Mouse (Mus musculus) urinary bladder, postnatal 25 days (tissue): ENCODE results near the gene Stt3b.
A peak's percentile ranks its signal among the peaks of the same experiment; 100 is the strongest.

ENCODE experiments used
- DNase-seq: peaks from one replicate; pipeline ENCODE4 v3.0.0; 2022; ENCODE audit warnings: low spot score

The Stt3b gene

DNA sequence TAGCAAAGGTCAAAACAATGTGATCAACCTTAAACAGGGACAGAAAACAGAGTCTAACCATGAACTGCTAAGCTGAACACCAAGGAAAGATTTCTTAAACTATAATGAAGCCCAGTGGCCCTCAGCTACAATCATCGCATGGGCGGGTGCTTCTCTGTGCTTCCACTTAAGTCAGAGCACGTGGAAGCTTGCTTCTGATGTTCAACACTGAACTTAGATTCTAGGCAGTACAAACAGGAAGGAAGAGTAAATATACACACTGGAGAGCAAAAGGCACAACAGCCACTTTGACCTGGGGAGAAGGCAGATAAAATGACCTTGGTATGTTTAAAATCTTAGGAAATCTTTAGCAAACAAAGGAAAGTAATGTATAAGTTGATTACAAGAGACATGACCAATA is 38.7 kb downstream of the Stt3b start:
- no peak for DNase-seq

DNA sequence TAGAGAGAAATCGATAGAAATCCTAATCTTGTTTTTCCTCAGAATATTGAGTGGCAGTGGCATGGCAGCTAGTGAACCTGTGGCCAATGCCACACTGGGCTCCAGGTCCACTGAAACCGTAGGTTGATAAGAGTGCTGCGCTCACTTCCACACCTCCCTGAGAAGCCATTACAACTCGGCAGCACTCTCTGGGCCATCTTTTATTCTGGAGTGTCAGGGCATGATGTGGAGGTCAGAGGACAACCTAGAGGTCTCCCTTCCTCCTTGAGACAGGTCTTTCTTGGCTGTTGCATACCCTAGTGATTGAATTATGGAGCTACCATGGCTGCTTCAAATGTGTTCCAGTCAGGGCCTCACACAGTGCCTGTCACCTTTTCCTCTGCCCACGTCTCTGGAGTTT is 48.3 kb downstream of the Stt3b start:
- DNase-seq = no peak

DNA sequence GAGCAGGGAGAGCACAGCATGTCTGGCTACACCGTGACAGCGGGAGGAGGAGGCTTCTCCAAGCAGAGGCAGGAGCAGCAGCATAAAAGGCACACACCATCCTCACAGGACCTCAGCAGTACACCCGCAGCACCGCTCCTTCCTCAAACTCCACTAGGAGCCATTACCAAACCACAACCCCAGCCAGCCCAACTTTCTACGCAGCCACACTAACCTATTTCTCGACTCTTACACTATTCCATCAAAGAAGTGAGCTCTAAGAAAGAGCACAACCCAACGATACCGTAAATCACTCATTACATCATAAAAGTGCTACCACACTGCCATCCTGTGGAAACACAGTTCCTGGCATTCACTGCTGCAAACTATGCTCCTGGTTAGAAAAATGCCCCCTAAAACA is 48.8 kb downstream of the Stt3b start:
- no peak for DNase-seq

DNA sequence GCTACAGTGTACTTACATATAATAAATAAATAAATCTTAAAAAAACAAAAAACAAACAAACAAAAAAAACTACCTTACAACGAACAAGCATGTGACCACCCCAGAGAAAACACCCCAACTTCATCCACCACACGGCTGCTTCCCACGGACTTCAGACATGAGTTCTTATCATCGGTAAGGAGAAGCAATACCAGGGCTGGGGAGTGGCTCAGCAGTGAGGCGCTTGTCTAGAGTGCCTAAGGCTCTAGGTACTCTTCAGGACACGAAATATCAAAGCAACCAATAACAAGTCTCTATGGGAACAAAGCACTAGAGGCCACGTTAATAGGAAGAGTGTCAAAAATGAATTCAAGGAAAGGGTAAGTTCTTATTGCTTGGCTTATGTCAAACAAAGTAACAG is 49.8 kb downstream of the Stt3b start:
- no peak for DNase-seq

DNA sequence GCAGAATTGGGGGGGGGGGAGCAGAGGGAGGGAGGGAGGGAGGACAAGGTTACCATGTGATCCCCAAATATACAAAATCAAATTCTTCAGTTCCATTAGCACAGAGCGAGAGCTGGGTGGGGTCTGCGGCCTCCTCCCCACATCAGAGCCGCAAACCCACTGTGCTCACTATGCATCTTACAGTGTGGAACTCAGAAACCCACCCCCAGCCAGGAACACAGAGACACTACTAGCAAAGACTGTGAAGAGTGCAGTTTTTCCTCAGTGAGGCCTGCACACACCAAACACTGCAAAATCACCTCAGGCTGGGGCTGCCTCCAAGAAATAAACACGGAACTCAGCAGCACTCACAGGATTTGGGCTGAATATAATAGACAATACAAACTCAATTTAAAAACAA is 50.4 kb downstream of the Stt3b start:
- DNase-seq = no peak

DNA sequence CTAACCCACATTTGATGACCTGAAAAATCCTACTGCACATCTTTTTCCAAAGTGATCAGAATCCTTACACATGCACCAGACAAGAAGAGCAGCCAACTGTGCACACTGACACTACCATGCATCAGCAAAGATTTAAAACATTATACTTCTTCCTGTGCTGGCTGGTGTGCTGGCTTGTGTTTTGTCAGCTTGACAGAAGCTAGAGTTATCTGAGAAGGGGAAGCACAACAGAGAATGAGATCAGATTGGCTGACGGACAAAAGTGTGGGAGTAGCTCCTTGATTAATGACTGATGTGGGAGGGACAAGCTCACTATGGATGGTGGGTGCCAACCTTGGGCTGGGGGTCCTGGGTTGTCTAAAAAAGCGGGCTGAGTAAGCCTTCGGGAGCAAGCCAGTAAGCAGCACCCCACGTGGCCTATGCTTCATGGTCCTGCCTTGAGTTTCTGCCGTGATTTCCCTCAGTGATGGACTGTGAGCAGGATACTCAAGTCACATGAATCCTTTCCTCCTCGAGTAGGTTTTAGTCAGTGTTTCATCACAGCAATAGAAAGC is 52.4 kb downstream of the Stt3b start:
- no peak for DNase-seq

DNA sequence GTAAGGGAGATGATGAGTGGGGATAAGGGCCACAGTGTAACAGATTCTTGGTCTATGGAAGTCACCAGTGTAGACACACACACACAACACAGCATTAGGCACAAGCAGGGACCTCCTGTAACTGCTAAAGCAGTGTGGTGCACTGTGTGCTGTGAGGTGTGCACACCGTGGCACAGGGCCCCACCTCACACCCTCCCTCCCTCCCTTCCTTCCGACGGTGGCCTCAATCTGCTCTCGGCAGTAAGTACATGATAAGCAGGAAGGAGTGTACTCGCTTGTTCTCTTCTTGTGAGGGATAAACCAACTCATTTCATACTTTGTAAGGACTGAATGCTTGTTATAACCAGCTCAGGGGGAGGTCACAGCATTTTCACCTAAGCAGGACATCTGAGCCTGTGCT is 61.1 kb downstream of the Stt3b start:
- DNase-seq = no peak

DNA sequence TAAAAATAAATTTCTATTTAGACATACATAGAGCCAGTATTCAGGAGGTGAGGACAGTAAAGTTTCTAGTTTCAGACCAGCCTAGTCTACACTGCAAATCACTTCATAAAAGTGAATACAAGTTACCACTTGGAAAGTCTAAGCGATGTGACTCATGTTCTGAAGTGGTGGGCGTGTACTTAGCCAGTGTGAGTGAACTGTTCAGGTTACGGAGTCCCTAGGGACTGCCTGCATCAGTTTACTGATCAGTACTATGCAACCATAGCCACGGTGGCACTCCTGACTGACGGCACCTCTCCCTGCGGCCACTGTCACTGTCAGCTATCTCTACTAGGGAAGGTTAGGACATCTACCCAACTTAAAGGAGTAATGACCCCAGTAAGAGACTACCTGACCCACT is 65.1 kb downstream of the Stt3b start:
- DNase-seq = no peak

DNA sequence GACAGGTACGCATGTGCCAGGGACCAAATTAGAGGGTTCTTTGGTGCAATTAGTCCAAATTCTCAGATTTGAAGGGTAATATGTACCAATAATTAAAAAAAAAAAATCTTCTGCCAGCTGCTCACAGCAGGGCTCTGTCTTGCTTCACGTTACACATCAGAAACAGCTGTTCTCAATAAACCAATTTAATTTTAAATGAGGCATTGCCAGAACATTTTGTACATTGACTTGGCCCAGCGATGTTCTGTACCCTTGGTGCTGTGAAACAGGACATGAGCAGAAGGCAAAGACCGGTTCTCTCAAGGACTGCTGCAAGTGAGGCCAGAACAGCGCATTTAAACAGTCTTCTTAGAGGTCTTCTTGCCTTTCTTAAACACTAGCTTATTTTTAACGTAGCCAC is 66.6 kb downstream of the Stt3b start:
- no peak for DNase-seq

DNA sequence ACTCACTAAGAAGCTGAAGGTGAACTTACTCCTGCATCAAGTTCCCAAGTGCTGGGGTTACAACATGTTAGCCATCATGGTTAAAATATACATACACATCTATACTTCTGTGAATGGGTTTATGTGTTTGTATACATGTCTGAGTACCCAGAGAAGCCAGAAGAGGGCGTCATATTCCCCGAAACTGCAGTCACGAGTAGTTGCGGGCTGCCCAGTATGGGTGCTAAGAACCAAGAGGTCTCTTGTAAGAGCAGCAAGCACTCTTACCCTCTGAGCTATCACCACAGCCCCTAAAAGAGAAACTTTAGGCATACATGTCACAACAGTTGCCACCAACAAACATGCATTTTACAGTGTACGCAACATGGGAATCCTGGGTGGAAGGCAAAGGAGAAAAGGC is 70.4 kb downstream of the Stt3b start:
- DNase-seq = no peak

DNA sequence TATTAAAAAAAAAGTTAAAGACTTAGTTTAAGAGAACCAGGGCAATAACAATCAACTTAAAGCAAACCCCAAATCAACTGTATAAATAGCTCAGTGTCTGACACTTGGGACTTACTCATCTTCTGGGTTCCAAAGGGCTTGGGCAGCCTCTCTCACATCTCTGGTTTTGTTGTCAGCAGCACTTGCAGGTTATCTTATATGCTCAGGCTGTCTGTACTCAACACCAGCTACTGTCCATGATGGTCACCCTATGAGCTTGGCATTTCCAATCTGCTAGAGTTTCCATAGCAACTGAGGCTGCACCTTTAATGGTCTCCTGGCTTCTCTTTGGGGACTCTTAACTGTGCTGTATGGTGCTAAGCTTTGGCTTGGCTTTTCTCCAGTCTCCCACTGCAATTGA is 72.3 kb downstream of the Stt3b start:
- DNase-seq = no peak

DNA sequence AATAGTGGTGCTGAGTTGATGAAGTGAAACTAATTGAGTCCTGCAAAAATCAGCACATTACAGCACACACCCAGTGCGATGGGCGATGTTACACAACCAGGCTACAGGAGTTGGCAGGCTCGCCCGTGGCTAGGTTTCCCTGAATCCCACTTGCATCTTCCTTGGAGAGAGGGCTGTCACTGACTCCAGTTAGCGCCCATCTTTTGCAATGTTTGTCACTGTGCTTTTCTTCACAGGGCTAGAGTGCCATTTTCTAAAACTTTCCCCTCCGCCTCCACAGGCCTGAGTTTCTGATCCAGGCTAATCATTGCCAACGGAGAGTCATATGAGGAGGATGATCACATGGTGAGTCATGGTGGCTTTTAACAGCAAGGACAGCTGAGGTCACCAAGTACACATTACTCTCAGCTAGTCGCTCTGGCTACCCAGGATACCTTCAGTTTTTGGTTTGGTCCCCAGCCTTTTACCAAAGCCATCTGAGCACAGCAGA is 73.8 kb downstream of the Stt3b start:
- DNase-seq = peak; percentile 14

DNA sequence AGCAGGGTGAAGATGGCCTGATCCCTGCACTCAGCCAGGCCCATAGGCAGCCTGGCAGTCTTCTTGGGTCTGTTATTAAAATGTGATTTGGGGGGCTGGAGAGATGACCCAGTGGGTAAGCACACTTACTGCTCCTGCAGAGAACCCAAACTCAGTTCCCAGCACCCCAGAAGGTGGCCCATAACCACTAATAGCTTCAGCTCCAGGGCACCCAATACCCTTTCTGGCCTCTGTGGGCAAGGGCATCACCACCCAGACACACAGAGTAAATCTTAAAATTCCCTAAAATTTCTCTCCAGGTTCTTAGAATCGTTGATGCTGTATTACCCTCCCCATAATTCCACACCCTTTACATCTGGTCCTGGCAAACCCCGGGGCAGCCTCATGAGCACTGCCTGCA is 75.7 kb downstream of the Stt3b start:
- DNase-seq = no peak

DNA sequence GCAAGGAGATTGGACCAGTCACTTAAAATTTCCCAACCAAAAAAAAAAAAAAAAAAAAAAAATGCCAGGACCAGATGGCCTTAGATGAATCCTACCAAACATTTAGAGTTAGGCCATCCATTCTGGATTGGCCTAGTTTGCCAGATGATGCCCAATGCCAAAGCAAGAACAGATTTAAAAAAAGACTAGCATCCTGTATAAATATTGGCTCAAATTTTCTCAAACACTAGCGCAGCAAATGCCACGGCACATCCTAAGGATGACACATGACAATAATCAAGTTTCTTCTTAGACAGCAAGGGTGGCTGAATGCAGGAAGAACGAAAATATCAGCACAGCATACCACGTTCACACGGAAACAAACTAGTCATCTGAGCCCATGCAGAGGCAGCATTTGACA is 76.5 kb downstream of the Stt3b start:
- DNase-seq = no peak

DNA sequence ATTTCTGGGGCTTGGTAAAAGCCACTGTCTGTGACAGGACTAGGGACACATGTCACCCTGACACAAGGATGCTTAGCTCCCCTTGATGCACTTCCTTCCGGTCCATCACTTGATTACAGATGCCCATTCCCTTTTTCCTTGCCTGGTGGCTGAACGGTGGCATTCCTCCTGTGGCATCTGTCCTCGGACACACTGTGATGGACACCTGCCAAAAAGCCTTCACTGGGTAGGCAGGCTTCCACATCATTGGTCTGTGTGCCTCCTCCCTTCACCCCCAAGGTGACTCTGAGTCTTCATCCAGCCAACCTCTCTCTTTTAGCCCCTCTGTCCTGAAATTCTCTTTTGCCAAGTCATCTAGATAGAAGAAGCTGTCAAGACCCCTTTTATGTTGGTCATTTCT is 78.7 kb downstream of the Stt3b start:
- no peak for DNase-seq

DNA sequence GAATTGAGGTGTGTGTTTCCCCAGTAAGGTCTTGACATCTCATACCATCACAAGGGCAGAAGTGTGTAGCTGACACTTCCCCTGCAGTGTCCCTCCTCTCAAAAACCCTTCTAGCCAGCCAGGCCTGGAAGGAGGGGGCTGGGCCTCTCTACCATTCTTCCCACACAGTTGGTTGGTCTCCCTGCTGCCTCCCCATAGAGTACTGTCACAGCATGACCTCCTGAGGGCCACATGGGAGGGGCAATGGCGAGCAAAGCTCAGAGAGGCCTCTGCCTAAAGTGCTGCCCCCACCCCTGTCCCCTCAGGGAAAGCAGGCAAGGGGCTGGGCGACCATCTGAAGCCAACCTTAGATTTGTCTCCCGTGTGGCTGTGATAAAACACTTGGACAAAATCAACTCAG is 80.1 kb downstream of the Stt3b start:
- DNase-seq = no peak

DNA sequence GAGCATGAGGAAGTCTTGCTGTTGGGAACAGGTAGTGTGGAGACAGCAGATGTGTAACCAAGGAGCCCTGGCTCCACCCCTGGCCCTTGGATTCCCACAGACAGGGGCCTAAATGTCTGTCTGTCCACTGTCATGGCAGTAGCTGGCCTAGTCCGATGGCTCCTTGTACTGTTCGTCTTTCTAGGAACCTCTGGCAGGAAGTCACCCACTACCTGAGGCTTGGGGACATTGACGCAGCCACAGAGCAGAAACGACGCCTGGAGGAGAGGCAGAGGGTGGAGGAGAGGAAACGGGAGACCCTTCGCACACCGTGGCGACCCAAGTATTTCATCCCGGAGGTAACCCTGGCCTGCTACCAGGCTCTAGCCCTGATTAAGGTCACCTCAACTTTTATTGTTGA is 80.5 kb downstream of the Stt3b start:
- no peak for DNase-seq

DNA sequence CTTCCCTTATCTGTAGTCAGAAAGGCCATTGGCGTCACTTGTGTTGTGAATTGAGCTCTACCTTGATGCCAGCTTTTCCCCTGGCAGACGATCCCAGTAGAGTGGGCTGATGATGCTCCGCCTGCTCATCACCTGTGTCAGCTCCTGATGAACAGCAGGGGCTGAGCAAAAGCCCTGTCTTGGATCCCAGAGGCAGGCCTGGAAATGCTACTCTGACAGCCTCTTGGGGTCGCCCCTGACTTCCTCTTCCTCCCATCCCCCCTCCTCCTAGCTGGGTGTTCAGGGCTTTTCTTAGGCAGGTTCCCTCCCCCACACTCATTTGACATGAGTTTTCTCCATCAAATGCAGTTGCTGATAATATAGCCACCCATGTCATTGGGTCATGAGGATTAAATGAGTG is 81.1 kb downstream of the Stt3b start:
- no peak for DNase-seq

DNA sequence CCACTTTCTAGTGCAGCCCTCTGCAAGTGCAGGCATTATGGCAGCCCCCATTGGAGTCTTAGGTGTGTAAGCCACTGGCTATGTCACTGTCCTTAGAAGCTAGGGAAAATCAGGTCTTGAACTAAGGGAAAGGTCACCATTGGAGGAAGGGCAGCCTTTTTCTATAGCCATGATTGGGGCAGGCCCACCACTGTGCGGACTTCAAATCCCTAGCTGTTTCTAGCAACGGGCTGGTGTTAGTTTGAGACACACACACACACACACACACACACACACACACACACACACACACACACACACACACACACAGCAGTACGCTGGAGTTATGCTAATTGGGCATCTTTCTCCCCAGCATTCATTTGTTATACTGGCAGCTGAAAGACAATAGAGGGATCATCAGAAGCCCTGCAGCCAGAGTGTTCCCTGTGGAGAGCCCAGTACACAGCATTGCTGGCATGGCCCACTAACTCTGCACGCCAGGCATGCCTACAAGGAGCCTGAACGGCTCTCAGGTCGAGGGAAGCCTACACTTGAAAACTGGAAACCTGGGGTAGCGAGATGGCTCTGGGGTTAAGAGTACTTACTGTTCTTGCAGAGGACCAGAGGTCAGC is 85.4 kb downstream of the Stt3b start:
- DNase-seq = no peak

DNA sequence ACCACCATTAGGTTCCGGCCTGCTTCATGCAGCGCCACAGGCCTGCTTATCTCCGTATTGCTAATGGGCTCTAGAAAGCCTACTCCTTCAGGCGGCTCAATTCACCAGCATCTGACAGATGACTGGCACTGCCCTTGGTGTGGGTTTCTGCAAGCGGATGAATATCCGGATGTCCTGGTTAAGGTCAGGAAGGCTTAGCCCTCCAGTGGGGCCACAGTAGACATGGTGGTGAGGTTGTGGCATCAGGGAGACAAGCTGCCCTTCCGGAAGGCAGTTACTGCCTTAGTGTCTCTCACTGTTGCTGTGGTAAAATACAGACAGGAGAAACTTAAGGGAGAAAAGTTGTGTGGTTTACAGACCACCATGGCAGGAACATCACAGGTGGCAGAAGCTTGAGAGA is 89.0 kb downstream of the Stt3b start:
- no peak for DNase-seq

DNA sequence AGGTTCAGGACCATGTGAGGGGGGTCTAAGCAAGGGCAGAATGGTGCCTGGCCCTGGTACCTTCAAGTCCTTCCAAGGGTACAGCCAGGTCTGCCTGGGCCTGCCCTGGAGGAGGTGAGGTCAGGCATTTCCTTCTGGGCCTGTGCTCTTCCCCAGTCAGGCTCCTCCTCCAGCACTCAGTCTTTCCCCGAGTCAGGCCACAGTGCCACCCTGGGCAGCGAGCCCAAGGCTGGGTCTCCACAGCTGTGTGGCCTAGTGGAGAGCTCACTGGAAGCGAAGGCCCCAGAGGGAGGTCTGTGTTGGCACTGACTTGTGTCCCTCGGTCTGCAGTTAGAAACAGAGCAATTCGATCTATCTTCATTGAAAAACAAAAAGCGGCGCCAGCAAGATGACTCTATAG is 89.8 kb downstream of the Stt3b start:
- no peak for DNase-seq

DNA sequence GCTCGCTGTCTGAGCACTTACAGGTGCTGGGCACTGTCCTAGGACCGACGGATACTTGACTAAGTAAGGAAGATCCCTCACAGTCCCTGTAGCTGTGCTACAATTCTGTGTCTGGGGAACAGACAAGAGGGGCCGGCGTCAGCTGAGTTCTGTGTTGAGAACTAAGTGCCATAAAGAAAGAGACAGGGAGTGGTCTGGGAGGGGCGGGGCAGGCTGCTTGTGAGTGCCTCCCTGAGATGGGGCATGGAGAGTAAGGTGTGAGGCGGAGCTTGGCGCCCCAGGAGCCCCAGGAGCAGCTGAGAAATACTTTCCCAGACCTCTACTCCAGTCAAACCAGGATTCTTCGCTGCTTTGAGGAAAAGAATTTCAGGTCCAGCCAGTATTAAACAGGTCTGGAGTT is 92.2 kb downstream of the Stt3b start:
- DNase-seq = no peak

DNA sequence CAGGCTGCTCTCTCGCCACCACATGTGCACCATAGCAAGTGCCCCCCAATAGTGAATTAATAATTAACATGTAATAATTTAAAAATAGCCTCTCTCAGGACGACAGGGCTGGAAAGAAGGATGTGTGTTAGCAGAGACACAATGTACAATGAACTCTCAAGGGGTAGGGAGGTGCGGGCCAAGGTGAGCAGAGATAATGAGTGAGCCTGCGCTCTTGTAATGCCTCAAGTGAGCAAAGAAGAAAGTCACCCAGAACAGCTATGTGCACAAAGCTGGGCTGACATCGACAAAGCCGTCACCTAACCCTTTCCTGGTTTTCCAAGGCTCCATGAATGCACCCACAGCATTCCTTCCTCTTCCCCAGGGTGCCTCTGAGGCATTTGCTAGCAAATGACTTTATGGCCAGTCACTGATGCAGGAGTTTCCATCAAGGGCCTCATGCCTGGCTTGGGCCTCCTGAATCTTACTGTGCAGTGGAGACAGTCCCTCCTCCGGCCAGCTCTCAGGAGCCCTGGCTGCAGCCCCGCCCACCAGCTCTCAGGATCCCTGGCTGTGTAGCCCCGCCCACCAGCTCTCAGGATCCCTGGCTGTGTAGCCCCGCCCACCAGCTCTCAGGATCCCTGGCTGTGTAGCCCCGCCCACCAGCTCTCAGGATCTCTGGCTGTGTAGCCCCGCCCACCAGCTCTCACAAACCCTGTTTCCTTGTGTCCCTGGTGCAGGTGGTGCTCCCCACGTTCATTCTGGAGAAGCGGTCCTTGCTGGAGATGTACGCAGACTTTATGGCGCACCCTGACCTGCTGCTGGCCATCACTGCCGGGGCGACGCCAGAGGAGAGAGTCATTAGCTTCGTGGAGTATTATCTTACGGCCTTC is 94.2 kb downstream of the Stt3b start:
- no peak for DNase-seq
